Mouse (Mus musculus) thymus, adult 2 months (tissue): ENCODE results near the gene Kif6.

ENCODE experiments used
- CTCF ChIP-seq: fragments of 200-500 bp; IDR thresholded peaks from 2 replicates; pipeline ENCODE4 v1.5.1; 2012; ENCODE audit warnings: mild to moderate bottlenecking, control low read depth, low read length, moderate library complexity, borderline replicate concordance; ENCODE audit not compliant: control insufficient read depth, poor library complexity, insufficient read depth; ENCODE audit errors: extremely low read depth
- POLR2A ChIP-seq: fragments of 200-500 bp; IDR thresholded peaks from 2 replicates; pipeline ENCODE4 v1.6.1; 2012; ENCODE audit warnings: mild to moderate bottlenecking, low read length, control low read depth, moderate library complexity; ENCODE audit not compliant: control insufficient read depth, poor library complexity, insufficient read depth; ENCODE audit errors: extremely low read depth

- TF ChIP-seq CTCF: no peak
- no peak for TF ChIP-seq POLR2A
These were observed 254.3 kb downstream of the Kif6 start for GRCm38 (mm10) chr17:49869246-49869645.
